Mouse (Mus musculus) lung, postnatal 14 days (tissue): ENCODE results near the gene Gm21887.
"Not testable (repeated sequence)": the region's sequence is repeated elsewhere in the genome, so short reads cannot be mapped to it uniquely, and the experiment has no call there.

ENCODE experiments used
- DNase-seq: peaks from one replicate; pipeline ENCODE4 v3.0.0; 2021

The Gm21887 gene

DNA sequence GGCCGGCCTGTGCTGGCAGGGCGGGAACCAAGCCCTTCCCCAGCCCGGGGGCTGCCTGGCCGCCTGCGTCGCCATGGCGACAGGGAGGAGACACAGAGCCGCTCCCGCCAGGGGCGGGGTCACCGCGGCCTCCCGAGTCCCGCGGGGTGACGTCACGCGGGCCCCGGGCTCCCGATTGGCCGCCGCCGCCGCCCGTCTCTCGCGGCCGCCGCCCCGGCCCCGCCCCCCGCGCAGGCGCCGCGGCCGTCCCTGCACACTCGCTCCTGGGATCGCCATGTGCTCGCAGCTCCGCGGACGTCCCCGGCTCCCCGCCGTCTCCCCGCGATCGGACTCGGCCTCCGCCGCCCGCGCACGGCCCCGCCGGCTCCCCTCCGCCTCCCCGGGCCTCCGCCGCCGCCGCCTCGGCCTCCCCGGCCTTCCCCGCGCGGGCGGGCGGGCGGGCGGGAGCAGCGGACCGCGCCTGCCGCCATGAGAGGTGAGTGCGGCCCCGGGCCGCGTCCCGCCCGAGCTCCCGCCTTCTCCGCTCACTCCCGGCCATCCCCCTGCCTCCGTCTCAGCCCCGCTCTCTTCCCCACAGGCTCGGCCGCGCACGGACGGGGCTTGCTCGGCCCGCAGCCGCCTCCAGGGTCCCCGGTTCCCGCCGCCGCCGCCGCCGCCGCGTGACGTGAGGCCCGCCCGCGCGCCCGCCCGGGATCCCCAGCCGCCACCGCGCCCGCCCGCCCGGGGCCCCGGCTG lies at the start of gene Gm21887:
Gene Gm21887, plus strand, starts transcription at position 644 of the 735 bp plus-strand sequence.
- peak; percentile 98 for DNase-seq

DNA sequence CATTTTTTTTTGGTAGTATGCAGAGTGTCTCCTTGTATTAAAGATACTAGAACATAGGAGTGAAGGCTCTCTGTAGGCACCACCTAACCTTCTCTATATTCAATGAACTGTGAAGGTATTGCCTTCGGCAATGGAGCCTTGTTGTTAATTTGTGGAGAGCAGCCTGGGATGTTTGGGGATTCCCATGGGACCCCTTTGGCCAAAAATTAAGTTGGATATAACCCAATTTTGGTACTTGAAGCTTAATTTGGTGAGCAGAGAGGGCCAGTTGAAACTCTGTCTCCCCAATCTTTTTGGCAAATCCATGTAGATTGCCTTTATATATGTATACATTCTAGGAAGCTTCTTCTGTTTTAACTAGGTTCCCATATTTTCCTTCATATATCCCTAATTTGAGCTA lies 40.1 kb upstream of the Gm21887 start:
- DNase-seq, result no peak

DNA sequence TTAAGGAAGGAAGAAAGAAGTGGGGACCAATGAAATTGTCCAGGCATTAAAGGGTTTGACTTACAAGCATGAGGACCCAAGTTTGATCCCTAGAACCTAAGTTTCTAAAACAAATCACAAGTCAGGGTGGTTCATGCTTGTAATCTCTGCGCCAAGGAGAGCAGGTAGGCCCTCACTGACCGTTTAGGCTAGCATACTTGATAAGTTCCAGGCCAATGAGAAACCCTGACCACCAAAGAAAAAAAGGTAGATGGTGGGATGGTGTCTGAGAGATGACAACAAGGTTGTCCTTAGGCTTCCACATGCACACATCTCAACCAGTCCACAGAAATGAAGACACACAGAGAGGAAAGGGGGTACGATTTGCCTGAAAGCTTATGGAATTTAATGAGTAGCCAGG lies 39.7 kb upstream of the Gm21887 start:
- not testable (repeated sequence) for DNase-seq

DNA sequence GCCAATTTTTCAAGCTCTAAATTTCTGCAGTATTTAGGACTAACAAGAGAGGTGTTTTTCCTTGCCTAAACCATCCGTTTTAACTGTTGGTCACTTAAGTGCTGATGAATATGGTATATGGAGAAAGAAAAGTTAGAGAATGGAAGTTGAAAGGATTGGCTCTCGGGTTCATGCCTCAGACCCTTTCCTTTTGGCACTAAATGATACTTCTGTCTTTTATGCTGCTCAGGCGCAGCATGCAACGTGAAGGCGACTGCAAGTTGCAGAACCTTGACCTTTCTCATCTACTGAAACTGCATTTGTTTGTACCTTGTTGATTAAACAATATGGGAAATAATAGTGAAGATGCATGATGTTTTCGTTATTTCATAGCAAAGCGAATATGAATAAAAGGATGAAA lies 38.9 kb upstream of the Gm21887 start:
- not testable (repeated sequence) for DNase-seq

DNA sequence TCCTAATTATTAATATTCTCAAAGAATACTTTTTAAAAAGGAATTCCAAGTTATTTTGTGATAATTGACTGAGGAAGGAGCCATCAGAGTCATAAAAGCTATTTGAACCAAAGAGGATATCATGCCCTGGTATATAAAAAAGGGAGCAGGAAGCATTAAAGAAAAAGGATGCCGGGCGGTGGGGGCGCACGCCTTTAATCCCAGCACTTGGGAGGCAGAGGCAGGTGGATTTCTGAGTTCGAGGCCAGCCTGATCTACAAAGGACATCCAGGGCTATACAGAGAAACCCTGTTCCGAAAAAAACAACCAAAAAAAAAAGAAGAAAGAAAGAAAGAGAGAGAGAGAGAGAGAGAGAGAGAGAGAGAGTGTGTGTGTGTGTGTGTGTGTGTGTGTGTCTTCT lies 37.9 kb upstream of the Gm21887 start:
- DNase-seq, result not testable (repeated sequence)

DNA sequence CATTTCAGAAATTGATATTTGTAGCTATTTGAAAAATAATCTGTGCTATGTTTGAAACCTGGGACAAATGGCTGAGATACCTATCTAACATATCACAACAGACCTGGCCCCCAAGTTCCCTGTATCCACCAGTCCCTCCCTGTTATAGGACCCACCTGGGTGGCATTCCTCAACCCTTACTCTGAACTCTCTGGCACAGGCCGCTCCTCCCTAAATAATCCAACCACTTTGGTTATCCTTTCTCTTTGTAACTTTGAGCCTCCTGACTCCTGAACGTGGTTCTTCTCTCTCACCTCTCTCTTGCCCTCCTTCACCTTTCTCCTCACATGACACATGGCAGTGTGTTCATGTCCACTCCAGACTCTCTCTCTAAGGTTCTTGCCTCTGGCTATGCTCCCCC lies 37.3 kb upstream of the Gm21887 start:
- DNase-seq, result not testable (repeated sequence)

DNA sequence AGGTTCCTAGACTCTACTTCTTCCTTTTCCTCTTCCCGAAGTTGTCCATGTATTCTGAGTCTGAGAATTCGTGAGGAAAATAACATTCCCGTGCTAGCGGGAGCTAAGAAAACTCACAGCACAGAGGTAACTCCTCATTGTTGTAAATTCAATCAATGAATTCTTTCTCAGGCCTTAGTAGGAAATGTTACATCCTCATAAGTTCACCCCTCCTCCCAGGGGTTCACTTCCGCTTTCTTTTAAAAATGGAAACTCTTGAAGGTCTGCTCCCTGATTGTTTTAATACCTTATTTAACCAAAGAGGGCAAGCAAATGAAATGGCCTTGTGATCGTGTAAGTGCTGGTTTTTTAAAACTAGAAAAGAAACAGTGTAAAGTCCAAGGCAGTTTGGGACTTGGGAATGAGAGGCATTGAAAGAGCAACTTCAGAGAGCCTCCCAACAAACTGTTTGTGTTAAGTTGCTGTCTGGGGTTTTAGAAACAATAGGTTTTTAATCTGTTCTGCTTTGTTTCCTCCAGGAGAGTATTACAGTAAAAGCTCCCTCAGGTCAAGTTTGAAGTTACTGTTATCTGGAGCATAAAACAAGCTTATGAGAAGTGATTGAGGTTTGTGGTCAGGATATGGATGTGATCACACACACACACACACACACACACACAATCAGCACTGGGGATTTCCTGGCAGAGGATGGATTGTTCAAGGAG lies 36.5 kb upstream of the Gm21887 start:
- DNase-seq, result not testable (repeated sequence)

DNA sequence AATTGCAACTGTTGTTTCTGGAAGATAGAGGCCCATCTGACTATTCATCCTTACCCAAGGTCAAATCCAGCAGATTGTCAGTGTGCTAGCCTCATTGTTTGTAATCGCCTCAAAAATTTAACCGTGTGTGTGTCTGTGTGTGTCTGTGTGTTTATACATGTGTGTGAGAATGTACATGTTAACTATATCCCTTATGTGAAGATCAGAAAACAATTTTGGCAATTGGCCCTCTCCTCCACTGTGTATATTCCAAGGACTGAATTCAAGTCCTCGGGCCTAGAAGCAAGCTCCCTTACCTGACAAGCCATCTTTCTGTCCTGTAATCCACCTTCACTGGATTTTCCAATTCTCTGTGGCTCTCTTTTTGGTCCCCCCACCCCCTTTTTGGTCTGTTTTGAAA lies 35.7 kb upstream of the Gm21887 start:
- not testable (repeated sequence) for DNase-seq

DNA sequence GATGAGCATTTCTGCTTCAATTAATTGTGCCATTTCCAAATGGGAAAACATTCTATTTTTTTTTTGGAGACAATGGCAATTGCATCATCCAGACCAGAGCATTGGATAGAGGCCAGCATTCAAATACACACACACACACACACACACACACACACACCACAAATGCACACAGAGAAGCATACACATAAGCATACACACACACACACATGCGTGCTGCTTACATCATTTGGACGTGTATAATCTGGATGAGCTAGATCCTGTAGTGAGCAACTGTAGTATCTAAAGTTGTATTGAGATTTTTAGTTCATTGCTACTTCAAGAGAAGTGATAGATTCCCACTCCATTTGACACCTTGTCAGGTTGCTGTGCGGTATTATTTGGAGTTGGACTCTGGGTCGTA lies 35.0 kb upstream of the Gm21887 start:
- DNase-seq, result not testable (repeated sequence)

DNA sequence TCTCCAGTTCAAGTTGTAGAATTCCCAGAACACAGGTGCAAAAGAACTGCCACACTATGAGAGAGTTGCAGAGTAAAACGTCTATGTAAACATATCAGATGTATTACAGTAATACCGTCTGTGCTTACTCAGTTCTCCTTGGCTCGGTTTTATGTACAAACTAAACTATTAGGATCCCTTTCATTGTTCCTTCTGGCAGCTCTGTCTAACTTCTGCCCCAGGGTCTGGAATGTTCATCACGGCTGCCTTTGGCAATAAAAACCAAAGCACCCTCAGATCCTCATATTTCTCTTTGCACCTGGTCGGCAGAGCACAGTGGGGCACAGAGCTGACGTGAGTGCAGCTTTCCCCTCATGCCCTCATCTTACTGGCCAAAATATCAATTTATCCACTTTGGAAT lies 34.5 kb upstream of the Gm21887 start:
- DNase-seq, result not testable (repeated sequence)

DNA sequence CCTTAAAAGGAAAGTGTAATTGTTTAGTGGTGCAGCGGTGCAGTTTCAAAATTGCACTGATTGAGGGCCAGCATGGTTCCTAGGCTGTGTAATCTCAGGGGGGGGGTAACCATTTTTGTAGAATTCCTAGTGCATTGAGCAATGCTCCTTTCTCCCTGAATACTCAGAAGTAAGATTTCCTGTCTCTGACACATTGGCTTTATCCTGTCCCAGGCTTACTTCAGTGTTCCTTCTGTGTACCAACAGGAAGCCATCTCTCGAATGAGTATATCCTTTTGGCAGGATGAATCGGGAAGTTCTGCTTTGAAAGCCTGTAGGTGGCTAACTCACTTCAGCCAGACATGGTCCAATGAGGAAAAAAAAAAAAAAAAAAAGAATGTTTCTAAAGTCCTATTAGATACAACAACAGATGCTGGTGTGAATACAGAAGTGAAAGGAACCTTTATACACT lies 33.8 kb upstream of the Gm21887 start:
- not testable (repeated sequence) for DNase-seq

DNA sequence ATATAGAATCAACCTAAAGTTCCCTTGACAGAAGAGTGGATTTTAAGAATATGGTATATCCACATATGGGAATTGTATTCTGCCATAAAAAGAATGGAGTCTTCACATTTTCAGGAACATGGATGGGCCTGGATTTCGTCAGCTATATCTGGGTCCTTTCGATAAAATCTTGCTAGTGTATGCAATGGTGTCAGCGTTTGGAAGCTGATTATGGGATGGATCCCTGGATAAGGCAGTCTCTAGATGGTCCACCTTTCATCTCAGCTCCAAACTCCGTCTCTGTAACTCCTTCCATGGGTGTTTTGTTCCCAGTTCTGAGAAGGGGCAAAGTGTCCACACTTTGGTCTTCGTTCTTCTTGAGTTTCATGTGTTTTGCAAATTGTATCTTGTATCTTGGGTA lies 33.1 kb upstream of the Gm21887 start:
- DNase-seq, result not testable (repeated sequence)

DNA sequence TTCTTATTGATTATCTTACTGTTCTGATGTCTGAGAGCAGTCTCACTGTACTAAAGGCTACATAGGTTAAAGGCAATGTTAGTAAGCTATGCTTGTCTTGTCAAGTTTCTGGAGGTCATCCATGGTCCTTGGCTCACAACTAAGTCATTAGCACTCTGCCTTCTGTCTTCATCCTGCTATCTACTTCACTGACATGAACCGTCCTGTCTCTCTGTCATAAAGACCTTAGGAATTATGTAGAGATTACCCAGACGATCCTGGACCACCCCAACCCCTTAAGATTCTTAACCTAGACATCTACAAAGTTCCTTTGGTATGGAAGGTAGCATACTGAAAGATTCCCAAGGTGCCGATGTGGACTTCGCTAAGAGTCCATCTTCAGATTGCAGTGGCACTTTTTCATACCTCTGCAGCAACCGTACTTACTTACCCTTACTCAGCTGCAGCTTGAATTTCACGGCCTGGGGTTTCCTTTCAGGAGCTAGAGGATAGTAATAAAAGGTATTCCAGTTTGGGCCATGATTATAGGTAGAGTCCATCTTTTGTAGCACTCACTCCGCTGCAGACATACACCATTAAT lies 31.5 kb upstream of the Gm21887 start:
- DNase-seq, result not testable (repeated sequence)

DNA sequence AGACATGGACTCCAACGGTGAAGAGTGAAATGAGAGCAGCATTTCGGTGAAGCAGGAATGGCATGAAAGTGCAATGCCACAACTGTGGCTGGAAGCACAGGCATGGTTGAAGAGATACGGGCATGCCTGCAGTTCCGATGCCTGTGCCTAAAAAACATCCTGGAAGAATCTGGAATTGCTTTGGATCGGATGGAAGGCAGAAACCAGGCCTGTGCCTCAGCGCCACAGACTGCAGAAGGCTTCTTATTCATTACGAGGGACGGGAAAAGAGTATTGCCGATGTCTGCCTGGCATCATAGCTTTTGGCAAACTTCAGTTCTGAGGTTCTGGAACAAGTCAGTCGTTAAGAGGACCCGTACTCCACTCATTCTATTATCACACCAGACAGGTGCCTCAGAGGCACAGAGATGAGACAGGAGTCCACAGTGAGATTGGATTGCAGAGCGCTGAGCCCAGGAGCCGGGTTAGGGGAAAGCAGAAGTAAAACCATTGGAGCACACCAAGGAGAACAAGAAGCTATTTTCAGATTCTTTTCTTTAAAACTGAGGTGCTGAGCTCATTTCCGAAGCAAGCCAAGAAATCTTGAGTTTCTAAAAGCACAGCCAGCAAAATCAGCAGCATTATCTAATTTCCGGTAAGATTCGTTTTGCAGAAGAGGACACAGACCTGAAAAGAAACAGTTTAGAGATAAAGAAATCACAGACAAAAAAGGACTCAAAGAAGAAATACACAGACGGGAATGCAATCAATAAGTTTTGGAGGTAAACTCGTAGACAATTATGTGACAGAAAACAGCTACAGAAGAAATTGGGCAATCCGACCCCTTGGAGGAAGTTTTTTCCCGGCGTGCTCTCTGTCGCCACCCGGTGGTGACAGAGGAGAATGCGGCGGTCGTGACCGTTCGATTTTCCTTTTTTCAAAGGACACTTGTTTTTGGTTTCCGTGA lies 30.8 kb upstream of the Gm21887 start:
- DNase-seq, result peak; percentile 79

DNA sequence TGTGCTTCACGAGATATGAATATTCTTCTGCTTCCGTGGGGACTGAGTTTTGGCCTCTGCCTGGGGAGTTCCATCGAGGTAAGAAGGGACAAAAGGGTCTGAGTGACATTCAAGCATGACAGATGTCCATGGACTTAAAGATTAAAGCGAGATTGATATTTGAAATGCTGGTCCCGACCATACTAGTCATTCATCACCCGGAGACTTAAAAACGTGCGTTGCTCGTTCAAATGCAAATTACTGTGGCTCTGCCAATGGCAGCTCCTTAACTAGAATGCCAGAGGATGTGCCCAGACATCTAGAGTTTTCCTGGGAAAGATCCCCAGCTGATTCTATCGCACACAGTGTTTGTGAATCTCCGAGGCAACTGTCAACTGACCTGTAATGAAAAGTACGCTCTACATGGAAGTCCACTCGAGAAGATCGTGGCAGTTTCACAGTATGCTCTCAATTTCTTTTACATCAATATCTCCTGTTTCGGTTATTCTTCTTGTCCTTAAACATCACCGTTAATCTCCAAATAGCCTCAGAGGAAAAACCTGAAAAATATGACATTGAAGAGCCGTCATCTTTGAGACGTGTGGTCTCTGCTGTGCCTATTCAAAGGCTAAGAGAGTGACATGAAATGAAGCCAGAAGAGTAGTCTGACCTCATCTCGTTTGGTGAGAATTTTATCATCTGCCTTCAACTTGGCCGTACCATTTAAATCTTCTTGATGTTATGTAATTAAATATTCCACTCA lies 29.8 kb upstream of the Gm21887 start:
- not testable (repeated sequence) for DNase-seq

DNA sequence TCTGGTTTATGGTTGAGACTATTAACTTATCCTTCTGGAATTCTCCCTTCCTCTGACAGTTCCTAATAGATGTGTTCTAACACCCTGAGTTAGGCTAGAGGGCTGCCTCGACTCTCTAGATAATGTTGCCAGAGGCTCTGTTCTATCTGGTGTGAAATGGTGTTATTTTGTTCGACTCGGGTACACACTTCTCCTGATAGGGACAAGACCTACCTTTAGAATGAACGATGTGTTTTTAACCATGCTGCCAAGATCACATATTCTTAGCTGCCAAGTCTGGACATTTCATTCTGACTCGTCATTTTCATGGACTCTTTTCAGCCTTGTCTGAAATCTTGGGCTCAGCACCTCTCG lies 29.3 kb upstream of the Gm21887 start:
- not testable (repeated sequence) for DNase-seq

DNA sequence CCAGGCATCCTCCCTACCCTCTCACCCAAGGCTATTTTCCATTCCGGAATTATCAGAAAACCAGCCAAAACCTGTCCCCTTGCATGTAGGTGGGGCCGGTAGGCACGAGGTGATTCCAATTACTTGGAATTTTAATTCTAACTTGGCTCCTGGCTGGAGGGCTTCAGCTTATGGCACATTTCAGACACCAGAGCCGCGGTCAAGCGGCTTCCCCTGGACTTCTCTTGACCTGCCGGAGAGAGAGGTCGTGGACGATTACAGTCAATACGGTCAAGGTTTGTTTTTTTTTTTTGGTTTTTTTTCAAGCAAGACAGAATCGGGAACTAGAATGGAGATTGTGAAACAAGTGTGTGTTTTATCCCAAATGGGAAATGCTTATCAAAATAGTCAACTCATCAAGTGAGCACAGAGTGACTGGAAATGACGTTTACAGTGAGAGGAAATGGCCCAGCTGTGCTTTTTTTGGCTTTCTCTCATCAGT lies 28.6 kb upstream of the Gm21887 start:
- no peak for DNase-seq

DNA sequence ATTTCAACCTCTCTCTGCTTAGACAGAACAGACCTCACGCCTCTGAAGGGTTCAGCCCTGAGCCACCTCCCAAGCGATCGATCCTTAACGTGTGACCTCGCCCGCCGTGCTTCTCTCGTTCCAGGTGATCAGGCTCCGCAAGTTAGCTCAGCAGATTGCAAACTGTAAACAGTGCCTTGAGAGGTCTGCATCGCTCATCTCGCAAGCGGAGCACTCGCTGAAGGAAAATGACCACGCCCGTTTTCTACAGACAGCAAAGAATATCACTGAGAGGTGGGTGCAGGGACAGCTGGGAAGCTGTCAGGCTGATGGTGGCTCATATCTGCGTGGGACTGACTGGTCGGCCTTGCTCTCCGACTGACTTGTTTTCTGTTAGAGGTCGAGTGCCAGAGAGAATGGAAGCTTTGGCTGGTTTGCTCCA lies 27.7 kb upstream of the Gm21887 start:
- DNase-seq, result not testable (repeated sequence)

DNA sequence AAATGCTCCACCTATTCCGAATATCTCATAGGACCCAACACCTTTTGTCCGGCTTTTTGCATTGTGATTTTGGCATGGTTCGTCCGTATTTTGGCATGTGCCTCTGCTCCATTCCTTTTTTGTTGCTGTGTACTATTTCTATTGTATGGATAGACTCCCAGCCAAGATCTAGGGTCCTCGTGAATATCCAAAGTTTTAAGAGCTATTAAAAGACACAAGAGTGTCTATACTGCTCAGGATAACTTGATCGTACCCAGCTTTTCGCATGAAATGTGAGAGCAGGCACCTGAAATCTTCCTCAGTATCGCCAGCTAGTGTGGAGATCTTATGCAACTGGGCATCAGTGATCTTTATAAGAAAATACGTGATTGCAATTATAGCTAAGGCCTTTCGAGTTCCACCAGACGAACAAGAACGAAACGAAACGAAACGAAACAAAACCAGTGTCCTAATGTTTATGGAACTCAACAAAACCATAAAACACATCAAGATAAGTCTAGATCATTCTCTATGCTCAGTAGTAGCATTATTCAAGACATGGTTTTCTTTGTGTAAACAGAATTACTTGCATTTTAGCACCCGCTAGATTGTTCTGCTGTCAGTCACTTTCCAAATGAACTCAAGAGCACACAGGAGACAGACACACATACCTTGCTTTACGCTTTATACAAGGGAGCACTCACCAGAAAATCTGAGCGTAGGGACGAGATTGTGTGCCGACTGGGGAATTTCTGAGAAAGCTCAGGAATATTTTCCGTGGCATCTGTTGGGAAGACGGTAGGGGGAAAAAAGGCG lies 26.7 kb upstream of the Gm21887 start:
- not testable (repeated sequence) for DNase-seq

DNA sequence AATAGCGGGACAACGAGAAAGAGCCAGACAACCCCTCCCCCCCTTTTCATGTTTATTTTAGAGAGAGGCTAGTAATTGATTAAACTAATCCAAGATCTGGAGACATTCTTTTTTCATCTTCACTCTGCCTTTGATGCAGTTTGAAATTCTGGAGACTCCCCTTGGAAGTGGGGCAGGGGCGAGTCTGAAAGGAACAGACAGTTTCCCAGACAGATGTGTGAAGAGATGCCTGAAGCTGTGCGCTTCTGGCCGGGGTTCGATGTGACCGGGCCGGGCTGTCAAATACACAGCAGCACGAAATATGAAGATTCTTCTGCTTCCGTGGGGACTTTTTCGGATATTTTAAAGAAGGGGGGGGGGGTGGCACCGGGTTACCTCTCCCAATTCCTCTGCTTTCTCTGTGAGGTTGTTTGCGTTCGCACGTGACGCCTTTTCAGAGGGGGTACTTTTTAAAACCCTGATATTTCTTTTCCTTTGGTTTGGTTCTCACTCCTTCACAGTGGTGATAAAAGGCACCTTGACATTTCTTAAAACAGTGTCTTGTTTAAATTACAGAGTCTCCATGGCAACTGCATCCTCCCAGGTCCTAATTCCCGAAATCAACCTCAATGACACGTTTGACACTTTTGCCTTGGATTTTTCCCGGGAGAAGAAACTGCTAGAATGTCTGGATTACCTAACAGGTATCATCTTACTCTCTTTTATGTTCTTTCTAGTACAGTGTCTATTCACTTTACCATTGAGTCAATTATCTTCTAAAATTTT lies 25.9 kb upstream of the Gm21887 start:
- DNase-seq, result not testable (repeated sequence)
